Mouse (Mus musculus) CH12.LX (cell line): ENCODE data around the gene Ntan1. TPM values are rescaled to one million over a fixed set of nuclear protein-coding genes. Genes with fewer than 3 reads are reported as not detected.

Experiments used
- DNase-seq: peaks from one replicate; pipeline ENCODE4 v3.0.0-alpha.2; 2013; ENCODE audit errors: extremely low read depth
- H3K27ac ChIP-seq: 2 replicates; pipeline ENCODE4 v1.5.1; 2012; ENCODE audit warnings: low read depth, mild to moderate bottlenecking, control low read depth, moderate library complexity; ENCODE audit not compliant: insufficient read depth
- H3K27me3 ChIP-seq: replicated peaks from 2 replicates; pipeline ENCODE3; 2012; ENCODE audit warnings: inconsistent platforms
- H3K36me3 ChIP-seq, 2 experiments: replicated peaks in 1 of 2; 2 replicates each; pipeline versions ENCODE3 to v1.6.1; 2012; ENCODE audit warnings: inconsistent platforms in 1 of 2, low read length in 1 of 2, mild to moderate bottlenecking in 1 of 2, mixed read lengths in 1 of 2, moderate library complexity in 1 of 2; ENCODE audit not compliant: control insufficient read depth in 1 of 2, insufficient read depth in 1 of 2
- H3K4me1 ChIP-seq, 2 experiments: 2 replicates each; pipeline ENCODE4 v1.6.1; 2012; ENCODE audit warnings: inconsistent platforms in 1 of 2, moderate library complexity in 1 of 2; ENCODE audit not compliant: insufficient read depth in 2 of 2, control insufficient read depth in 1 of 2
- H3K4me2 ChIP-seq: 2 replicates; pipeline ENCODE4 v1.6.1; 2012; ENCODE audit warnings: low read depth, mild to moderate bottlenecking, control low read depth; ENCODE audit not compliant: poor library complexity, insufficient read depth, severe bottlenecking
- H3K4me3 ChIP-seq, 3 experiments: fragments of 150-350 bp in 1 of 3; sonication (generic) in 1 of 3; replicated peaks in 1 of 3; 2 replicates each; pipeline versions ENCODE3 to v1.5.1; 2011 to 2012; ENCODE audit warnings: low read depth in 2 of 3, low read length in 2 of 3, mild to moderate bottlenecking in 2 of 3, moderate library complexity in 2 of 3, control low read depth in 1 of 3, improper control_type of control experiment in 1 of 3, inconsistent platforms in 1 of 3, mixed read lengths in 1 of 3; ENCODE audit not compliant: poor library complexity in 1 of 3
- H3K79me2 ChIP-seq: replicated peaks from 2 replicates; pipeline ENCODE4 v1.6.1; 2012; ENCODE audit warnings: mild to moderate bottlenecking, moderate library complexity; ENCODE audit not compliant: control insufficient read depth, poor library complexity, insufficient read depth, severe bottlenecking; ENCODE audit errors: extremely low read depth
- H3K9ac ChIP-seq: 2 replicates; pipeline ENCODE4 v1.6.1; 2012; ENCODE audit warnings: low read depth, mild to moderate bottlenecking, control low read depth, moderate library complexity; ENCODE audit not compliant: insufficient read depth
- H3K9me3 ChIP-seq: replicated peaks from 2 replicates; pipeline ENCODE3; 2012; ENCODE audit warnings: low read length, inconsistent platforms, mixed read lengths
- BHLHE40 ChIP-seq: IDR thresholded peaks from 2 replicates; pipeline ENCODE4 v1.6.1; 2011; ENCODE audit warnings: mild to moderate bottlenecking, low read depth, low read length, improper control_type of control experiment
- CTCF ChIP-seq, 2 experiments: IDR thresholded peaks in 1 of 2; conservative IDR thresholded peaks in 1 of 2; 2 replicates each; pipeline ENCODE4 v1.5.1; 2011 to 2012; ENCODE audit warnings: low read depth in 2 of 2, low read length in 2 of 2, improper control_type of control experiment in 1 of 2, inconsistent platforms in 1 of 2, mild to moderate bottlenecking in 1 of 2, moderate library complexity in 1 of 2
- JUND ChIP-seq: conservative IDR thresholded peaks from 2 replicates; pipeline ENCODE4 v1.6.1; 2011; ENCODE audit warnings: low read depth, low read length, improper control_type of control experiment
- MAZ ChIP-seq: IDR thresholded peaks from 2 replicates; pipeline ENCODE4 v1.6.1; 2012; ENCODE audit warnings: low read depth, mild to moderate bottlenecking, inconsistent platforms, low read length, improper control_type of control experiment, moderate library complexity
- NRF1 ChIP-seq: IDR thresholded peaks from 2 replicates; pipeline ENCODE4 v1.6.1; 2014; ENCODE audit warnings: low read depth, mild to moderate bottlenecking, inconsistent platforms, low read length, improper control_type of control experiment, moderate library complexity
- POLR2A ChIP-seq: IDR thresholded peaks from 2 replicates; pipeline ENCODE4 v1.6.1; 2011; ENCODE audit warnings: low read depth, mild to moderate bottlenecking, improper control_type of control experiment, low read length
- POLR2AphosphoS2 ChIP-seq: IDR thresholded peaks from 2 replicates; pipeline ENCODE4 v1.6.1; 2011; ENCODE audit warnings: low read depth, low read length, improper control_type of control experiment
- SMC3 ChIP-seq: IDR thresholded peaks from 2 replicates; pipeline ENCODE4 v1.6.1; 2011; ENCODE audit warnings: low read depth, low read length, improper control_type of control experiment
- TBP ChIP-seq: conservative IDR thresholded peaks from 2 replicates; pipeline ENCODE4 v1.6.1; 2011; ENCODE audit warnings: low read depth, low read length, improper control_type of control experiment
- ZMIZ1 ChIP-seq: IDR thresholded peaks from 2 replicates; pipeline ENCODE4 v1.6.1; 2012; ENCODE audit warnings: low read depth, mild to moderate bottlenecking, inconsistent platforms, low read length, improper control_type of control experiment
- dilution Hi-C: fragments of 300-500 bp; cut with MboI; formaldehyde crosslinking; loops from 2 replicates; pipeline ENCODE4 v1.14.3; 2020; ENCODE audit warnings: low sequenced_read_pairs; ENCODE audit not compliant: extremely low pct_unique_long_range_greater_than_20kb, extremely low pct_ligation_motif_present
- in situ Hi-C: fragments of 300-500 bp; cut with MboI; formaldehyde crosslinking; loops from 3 replicates; pipeline ENCODE4 v1.14.3; 2019; ENCODE audit warnings: low sequenced_read_pairs, low pct_ligation_motif_present, low pct_unique_long_range_greater_than_20kb, mixed read lengths
- polyA plus RNA-seq: library from polyadenylated mRNA; unstranded; fragments of >175 nt; gene quantifications from 2 replicates; pipeline ENCODE4 v1.2.1, GENCODE M21; 2012; ENCODE audit warnings: low read depth; ENCODE audit not compliant: insufficient read length
- total RNA-seq, 2 experiments: library from RNA; depleted of rRNA; stranded (reverse); fragments of 300-350 nt in 1 of 2; fragments of >200 nt in 1 of 2; gene quantifications; 2 replicates each; pipeline ENCODE4 v1.2.3; 2012 to 2014

Ntan1 gene
- total and polyA plus RNA-seq, 3 experiments, result 57.3 to 111 (median 71.3) TPM

- H3K9me3 ChIP-seq, result no peaks in the 10 kb centered on the region
- peaks cover 39 to 77% of the 10 kb centered on the region in 2 experiments for H3K36me3 ChIP-seq
- H3K4me3 ChIP-seq, result no peak overlapping the region
- no peaks in the 10 kb centered on the region for H3K27me3 ChIP-seq
- TF ChIP-seq ZMIZ1 (no peak), TBP (no peak)
- TF ChIP-seq, all 38 proteins: peak for 0
- H3K27ac ChIP-seq, result no peak overlapping the region
- in situ Hi-C loops, result no loop called here
- H3K79me2 ChIP-seq, result no peaks in the 10 kb centered on the region
- H3K9ac ChIP-seq, result no peak overlapping the region
- dilution Hi-C loops, result no loop called here
- peaks cover 0 to 16% of the 10 kb centered on the region in 2 experiments; a peak in 2 of 4 replicates for H3K4me1 ChIP-seq
- no peak overlapping the region for H3K4me2 ChIP-seq
- no peak for DNase-seq
Observed at GRCm38 (mm10) chr16:13826511-13826910, 7.9 kb downstream of the Ntan1 start.

DNA sequence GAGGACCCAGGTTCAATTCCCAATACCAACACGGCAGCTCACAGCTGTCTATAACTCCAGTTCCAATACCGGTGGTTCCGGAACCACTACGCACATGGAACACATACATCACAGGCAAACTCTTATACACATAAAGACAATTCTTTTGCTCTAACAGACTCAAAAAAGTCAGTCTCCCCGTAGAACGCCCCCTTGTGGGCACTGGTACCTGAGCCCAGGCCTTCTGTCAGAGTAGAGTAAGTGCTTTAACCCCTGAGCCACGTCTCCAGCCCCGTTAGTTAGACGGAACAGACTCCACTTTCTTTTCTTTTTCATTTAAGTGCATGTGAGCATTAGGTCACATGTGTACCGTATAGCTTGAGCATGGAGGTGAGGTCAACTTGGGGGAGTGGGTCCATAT lies 11.8 kb downstream of the Ntan1 start:
- Histone ChIP-seq H3K4me2 (no peak overlapping the region), H3K79me2 (no peaks in the 10 kb centered on the region), H3K27ac (no peak overlapping the region), H3K4me1 (peaks cover 0 to 9% of the 10 kb centered on the region in 2 experiments; a peak in 2 of 4 replicates), H3K36me3 (peaks cover 63 to 93% of the 10 kb centered on the region in 2 experiments), H3K9me3 (no peaks in the 10 kb centered on the region), H3K4me3 (no peak overlapping the region), H3K27me3 (no peaks in the 10 kb centered on the region), H3K9ac (no peak overlapping the region)
- dilution Hi-C loops (no loop called here), in situ Hi-C loops (no loop called here)
- DNase-seq, result no peak
- TF ChIP-seq SMC3, result peak; percentile 19; the same call in 1 of the 2 replicates
- peak in 1 of 2 experiments; percentile 41; a peak in 2 of 4 replicates for TF ChIP-seq CTCF (conservative IDR thresholded peaks at IDR 0.05 in 1 of 2, IDR thresholded peaks at IDR 0.05 in 1 of 2; ENCODE audit: low read depth in 2 of 2, low read length in 2 of 2)
- no peak for TF ChIP-seq BHLHE40
- TF ChIP-seq POLR2A, result 0 out of 2 replicates have a peak, but pooled peaks have one; percentile 20
- TF ChIP-seq ZMIZ1, result no peak
- TF ChIP-seq JUND, result no peak
- 0 out of 2 replicates have a peak, but pooled peaks have one; percentile 6 for TF ChIP-seq POLR2AphosphoS2
- no peak for TF ChIP-seq MAZ

DNA sequence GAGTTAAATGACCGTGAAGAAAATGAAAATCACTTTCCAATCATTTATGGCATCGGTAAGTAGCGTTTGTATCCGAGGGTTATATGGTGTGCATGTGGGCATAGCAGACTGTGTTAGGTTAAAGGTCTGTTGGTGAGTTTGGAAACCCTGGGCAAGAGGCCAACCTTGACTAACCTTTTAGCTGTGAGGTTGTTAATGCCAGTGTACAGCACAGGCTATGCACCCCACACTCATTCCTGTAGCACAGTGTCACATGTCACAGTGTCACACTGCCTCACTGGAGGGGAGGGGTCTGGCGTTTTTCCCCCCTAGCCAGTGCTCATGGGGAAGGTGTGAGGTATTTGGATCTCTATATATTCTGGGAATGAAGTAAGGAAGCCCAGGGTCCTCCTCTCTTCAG lies 13.0 kb downstream of the Ntan1 start:
- TF ChIP-seq NRF1, result no peak
- 0 out of 2 replicates have a peak, but pooled peaks have one; percentile 35 for TF ChIP-seq ZMIZ1
- TF ChIP-seq, all 38 proteins: peak for 1
- DNase-seq, result no peak
- no peak overlapping the region for H3K27ac ChIP-seq
- peaks cover 70 to 93% of the 10 kb centered on the region in 2 experiments for H3K36me3 ChIP-seq
- H3K9me3 ChIP-seq, result no peaks in the 10 kb centered on the region
- in situ Hi-C loops, result no loop called here
- H3K4me3 ChIP-seq, result no peak overlapping the region
- no peaks in the 10 kb centered on the region for H3K79me2 ChIP-seq
- no peak overlapping the region for H3K9ac ChIP-seq
- dilution Hi-C loops, result no loop called here
- H3K27me3 ChIP-seq, result no peaks in the 10 kb centered on the region
- peaks cover 0 to 9% of the 10 kb centered on the region in 2 experiments; a peak in 1 of 4 replicates for H3K4me1 ChIP-seq
- H3K4me2 ChIP-seq, result no peak overlapping the region
